Mouse (Mus musculus): Measurements from ENCODE around the gene Pik3r5. TPM values are rescaled to one million over a fixed set of nuclear protein-coding genes. Genes with fewer than 3 reads are reported as not detected.

Pik3r5 gene
- polyA plus RNA-seq, 1 experiment from 2014 or later: 0.86 TPM

GRCm38 (mm10) chr11:68448356-68448755, 16.4 kb downstream of the Pik3r5 start:
- TF ChIP-seq CTCF (IDR thresholded peaks at IDR 0.05; ENCODE audit: low read depth): no peak
- TF ChIP-seq EP300 (IDR thresholded peaks at IDR 0.05; ENCODE audit: low read depth): no peak
- Histone ChIP-seq H3K27me3 (ENCODE audit: insufficient read depth, low read length) (no peaks in the 10 kb centered on the region), H3K4me2 (ENCODE audit: low read depth, low read length) (no peak overlapping the region), H3K9me3 (ENCODE audit: low read length) (no peaks in the 10 kb centered on the region), H3K4me3 (ENCODE audit: low read depth, low read length) (no peak overlapping the region), H3K27ac (ENCODE audit: low read depth) (no peak overlapping the region), H3K36me3 (replicated peaks; ENCODE audit: insufficient read depth, low read length) (no peaks in the 10 kb centered on the region), H3K9ac (replicated peaks) (no peak overlapping the region), H3K4me1 (ENCODE audit: insufficient read depth) (0 out of 2 replicates have a peak, but pooled peaks cover 3% of the 10 kb centered on the region)
- 69% methylated on average over 7 of the region's 7 CpGs for WGBS (ENCODE audit: insufficient replicate concordance)
- ATAC-seq: no peak
- no peak for DNase-seq

- Histone ChIP-seq H3K4me1 (ENCODE audit: insufficient read depth) (0 out of 2 replicates have a peak, but pooled peaks cover 3% of the 10 kb centered on the region), H3K27ac (ENCODE audit: low read depth) (no peak overlapping the region), H3K9me3 (ENCODE audit: low read length) (no peaks in the 10 kb centered on the region), H3K36me3 (replicated peaks; ENCODE audit: insufficient read depth, low read length) (no peaks in the 10 kb centered on the region), H3K4me2 (ENCODE audit: low read depth, low read length) (no peak overlapping the region), H3K27me3 (ENCODE audit: insufficient read depth, low read length) (no peaks in the 10 kb centered on the region), H3K4me3 (ENCODE audit: low read depth, low read length) (no peak overlapping the region), H3K9ac (replicated peaks) (no peak overlapping the region)
- TF ChIP-seq EP300 (IDR thresholded peaks at IDR 0.05; ENCODE audit: low read depth) (no peak), CTCF (IDR thresholded peaks at IDR 0.05; ENCODE audit: low read depth) (no peak)
- no peak for ATAC-seq
- DNase-seq: no peak
- WGBS (ENCODE audit: insufficient replicate concordance): 30% methylated on average over 10 of the region's 10 CpGs
These were observed 19.4 kb downstream of the Pik3r5 start for GRCm38 (mm10) chr11:68451282-68451735.

- 0 out of 2 replicates have a peak, but pooled peaks cover 3% of the 10 kb centered on the region for H3K4me1 ChIP-seq (ENCODE audit: insufficient read depth)
- no peaks in the 10 kb centered on the region for H3K36me3 ChIP-seq (replicated peaks; ENCODE audit: insufficient read depth, low read length)
- no peak overlapping the region for H3K4me2 ChIP-seq (ENCODE audit: low read depth, low read length)
- no peak overlapping the region for H3K9ac ChIP-seq (replicated peaks)
- WGBS (ENCODE audit: insufficient replicate concordance): 47% methylated on average over 5 of the region's 5 CpGs
- no peak for ATAC-seq
- no peak for DNase-seq
- no peaks in the 10 kb centered on the region for H3K9me3 ChIP-seq (ENCODE audit: low read length)
- no peak for TF ChIP-seq EP300 (IDR thresholded peaks at IDR 0.05; ENCODE audit: low read depth)
- TF ChIP-seq CTCF (IDR thresholded peaks at IDR 0.05; ENCODE audit: low read depth): no peak
- H3K27ac ChIP-seq (ENCODE audit: low read depth): no peak overlapping the region
- no peak overlapping the region for H3K4me3 ChIP-seq (ENCODE audit: low read depth, low read length)
- H3K27me3 ChIP-seq (ENCODE audit: insufficient read depth, low read length): no peaks in the 10 kb centered on the region
These were observed 20.0 kb downstream of the Pik3r5 start for GRCm38 (mm10) chr11:68451747-68452405.

GRCm38 (mm10) chr11:68452740-68453139, 20.8 kb downstream of the Pik3r5 start:
- Histone ChIP-seq H3K9ac (replicated peaks) (no peak overlapping the region), H3K36me3 (replicated peaks; ENCODE audit: insufficient read depth, low read length) (no peaks in the 10 kb centered on the region), H3K4me1 (ENCODE audit: insufficient read depth) (0 out of 2 replicates have a peak, but pooled peaks cover 3% of the 10 kb centered on the region), H3K4me3 (ENCODE audit: low read depth, low read length) (no peak overlapping the region), H3K27me3 (ENCODE audit: insufficient read depth, low read length) (no peaks in the 10 kb centered on the region), H3K9me3 (ENCODE audit: low read length) (no peaks in the 10 kb centered on the region), H3K27ac (ENCODE audit: low read depth) (no peak overlapping the region), H3K4me2 (ENCODE audit: low read depth, low read length) (no peak overlapping the region)
- DNase-seq (no peak), ATAC-seq (no peak)
- TF ChIP-seq CTCF (IDR thresholded peaks at IDR 0.05; ENCODE audit: low read depth) (no peak), EP300 (IDR thresholded peaks at IDR 0.05; ENCODE audit: low read depth) (no peak)
- 84% methylated on average over 8 of the region's 8 CpGs for WGBS (ENCODE audit: insufficient replicate concordance)

GRCm38 (mm10) chr11:68453301-68453700, 21.4 kb downstream of the Pik3r5 start:
- Histone ChIP-seq H3K4me1 (ENCODE audit: insufficient read depth) (0 out of 2 replicates have a peak, but pooled peaks cover 3% of the 10 kb centered on the region), H3K4me3 (ENCODE audit: low read depth, low read length) (no peak overlapping the region), H3K9me3 (ENCODE audit: low read length) (no peaks in the 10 kb centered on the region), H3K4me2 (ENCODE audit: low read depth, low read length) (no peak overlapping the region), H3K36me3 (replicated peaks; ENCODE audit: insufficient read depth, low read length) (no peaks in the 10 kb centered on the region), H3K27ac (ENCODE audit: low read depth) (no peak overlapping the region), H3K27me3 (ENCODE audit: insufficient read depth, low read length) (no peaks in the 10 kb centered on the region), H3K9ac (replicated peaks) (no peak overlapping the region)
- DNase-seq: no peak
- no peak for ATAC-seq
- WGBS (ENCODE audit: insufficient replicate concordance): 58% methylated on average over 6 of the region's 6 CpGs
- TF ChIP-seq CTCF (IDR thresholded peaks at IDR 0.05; ENCODE audit: low read depth) (no peak), EP300 (IDR thresholded peaks at IDR 0.05; ENCODE audit: low read depth) (no peak)

GRCm38 (mm10) chr11:68458086-68458485, 26.2 kb downstream of the Pik3r5 start:
- Histone ChIP-seq H3K4me2 (ENCODE audit: low read depth, low read length) (no peak overlapping the region), H3K27ac (ENCODE audit: low read depth) (no peak overlapping the region), H3K36me3 (replicated peaks; ENCODE audit: insufficient read depth, low read length) (no peaks in the 10 kb centered on the region), H3K4me3 (ENCODE audit: low read depth, low read length) (no peak overlapping the region), H3K4me1 (ENCODE audit: insufficient read depth) (no peaks in the 10 kb centered on the region), H3K9me3 (ENCODE audit: low read length) (no peaks in the 10 kb centered on the region), H3K9ac (replicated peaks) (no peak overlapping the region), H3K27me3 (ENCODE audit: insufficient read depth, low read length) (no peaks in the 10 kb centered on the region)
- ATAC-seq: peak; percentile 21; the same call in 1 of the 2 replicates
- 59% methylated on average over 8 of the region's 8 CpGs for WGBS (ENCODE audit: insufficient replicate concordance)
- DNase-seq: no peak
- TF ChIP-seq CTCF (IDR thresholded peaks at IDR 0.05; ENCODE audit: low read depth) (no peak), EP300 (IDR thresholded peaks at IDR 0.05; ENCODE audit: low read depth) (no peak)

All from liver, postnatal 0 days (tissue).